Mouse (Mus musculus): Measurements from ENCODE around the gene Ankrd13a.

Gene Ankrd13a

GRCm38 (mm10) chr5:114799848-114800247 is 25.4 kb downstream of the Ankrd13a start:
- DNase-seq (ENCODE audit: low read depth) = no peak

GRCm38 (mm10) chr5:114801049-114801448 is 26.6 kb downstream of the Ankrd13a start:
- DNase-seq (ENCODE audit: low read depth) = no peak

- no peak for DNase-seq (ENCODE audit: low read depth)
Observed at GRCm38 (mm10) chr5:114801841-114802240, 27.4 kb downstream of the Ankrd13a start.

GRCm38 (mm10) chr5:114803231-114803630 is 28.8 kb downstream of the Ankrd13a start:
- DNase-seq (ENCODE audit: low read depth) = no peak

- no peak for DNase-seq (ENCODE audit: low read depth)
Observed at GRCm38 (mm10) chr5:114804335-114804734, 29.9 kb downstream of the Ankrd13a start.

DNA sequence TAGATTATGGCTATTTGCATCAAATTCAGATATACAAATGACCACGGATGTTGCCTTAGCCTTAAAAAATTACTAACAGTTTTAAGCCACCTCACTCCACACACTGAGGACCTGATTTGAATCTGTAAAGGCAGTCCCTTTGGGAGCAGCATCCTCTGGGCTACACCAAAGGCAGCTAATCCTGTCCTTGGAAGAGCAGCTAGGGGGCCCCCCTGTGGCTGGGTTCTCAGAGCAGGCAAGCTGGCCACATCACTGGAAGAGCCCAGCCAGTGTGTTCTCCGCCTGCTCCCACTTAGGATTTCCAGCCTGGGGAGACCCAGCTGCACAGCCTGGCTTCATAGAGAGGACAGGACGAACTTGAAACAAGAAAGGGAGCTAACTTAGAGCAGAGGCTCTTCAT is 30.5 kb downstream of the Ankrd13a start:
- DNase-seq (ENCODE audit: low read depth) = no peak

GRCm38 (mm10) chr5:114805436-114806350 is 31.2 kb downstream of the Ankrd13a start:
- no peak for DNase-seq (ENCODE audit: low read depth)

- DNase-seq (ENCODE audit: low read depth) = no peak
Observed at GRCm38 (mm10) chr5:114806636-114807035, 32.2 kb downstream of the Ankrd13a start.

- no peak for DNase-seq (ENCODE audit: low read depth)
Observed at GRCm38 (mm10) chr5:114807063-114807462, 32.6 kb downstream of the Ankrd13a start.

- DNase-seq (ENCODE audit: low read depth) = peak; percentile 19
Observed at GRCm38 (mm10) chr5:114807468-114807867, 33.0 kb downstream of the Ankrd13a start.

DNA sequence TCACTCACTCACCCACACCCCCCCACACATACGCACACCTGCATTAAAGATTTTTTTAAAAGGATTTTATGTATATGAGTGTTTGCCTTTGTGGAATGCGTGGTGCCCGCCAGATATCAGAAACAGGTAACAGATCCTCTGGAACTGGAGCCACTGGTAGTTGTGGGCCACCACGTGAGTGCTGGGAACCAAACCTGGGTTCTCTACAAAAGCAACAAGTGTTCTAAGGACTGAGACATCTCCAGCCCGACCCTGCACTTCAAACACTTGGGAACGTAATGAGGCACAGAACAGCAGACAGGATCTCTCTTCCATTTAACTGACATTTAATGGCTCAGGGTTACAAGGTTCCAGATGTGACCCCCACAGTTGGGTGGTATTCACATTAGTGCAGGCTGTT is 33.4 kb downstream of the Ankrd13a start:
- no peak for DNase-seq (ENCODE audit: low read depth)

DNA sequence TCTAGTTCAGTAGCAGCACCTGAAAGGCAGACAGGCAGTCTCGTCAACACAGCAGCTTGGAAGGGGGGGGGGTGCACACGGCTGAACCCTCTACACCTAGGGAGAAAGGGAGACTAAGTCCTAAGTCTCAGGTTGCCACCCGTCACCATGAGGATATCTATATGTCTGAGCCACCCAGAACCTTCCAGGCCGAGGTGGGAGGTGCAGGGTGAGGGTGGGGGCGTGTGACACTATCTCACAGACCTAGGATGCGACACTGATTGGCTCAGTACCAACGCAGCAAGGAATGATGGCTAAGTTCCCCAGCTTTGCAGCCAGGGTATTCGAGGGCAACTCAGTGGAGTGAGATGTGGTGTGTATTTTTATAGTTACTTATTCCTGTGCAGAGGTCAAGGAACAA is 33.9 kb downstream of the Ankrd13a start:
- no peak for DNase-seq (ENCODE audit: low read depth)

GRCm38 (mm10) chr5:114809181-114809756 is 34.8 kb downstream of the Ankrd13a start:
- DNase-seq (ENCODE audit: low read depth) = no peak

- DNase-seq (ENCODE audit: low read depth) = no peak
Observed at GRCm38 (mm10) chr5:114809826-114810225, 35.3 kb downstream of the Ankrd13a start.

DNA sequence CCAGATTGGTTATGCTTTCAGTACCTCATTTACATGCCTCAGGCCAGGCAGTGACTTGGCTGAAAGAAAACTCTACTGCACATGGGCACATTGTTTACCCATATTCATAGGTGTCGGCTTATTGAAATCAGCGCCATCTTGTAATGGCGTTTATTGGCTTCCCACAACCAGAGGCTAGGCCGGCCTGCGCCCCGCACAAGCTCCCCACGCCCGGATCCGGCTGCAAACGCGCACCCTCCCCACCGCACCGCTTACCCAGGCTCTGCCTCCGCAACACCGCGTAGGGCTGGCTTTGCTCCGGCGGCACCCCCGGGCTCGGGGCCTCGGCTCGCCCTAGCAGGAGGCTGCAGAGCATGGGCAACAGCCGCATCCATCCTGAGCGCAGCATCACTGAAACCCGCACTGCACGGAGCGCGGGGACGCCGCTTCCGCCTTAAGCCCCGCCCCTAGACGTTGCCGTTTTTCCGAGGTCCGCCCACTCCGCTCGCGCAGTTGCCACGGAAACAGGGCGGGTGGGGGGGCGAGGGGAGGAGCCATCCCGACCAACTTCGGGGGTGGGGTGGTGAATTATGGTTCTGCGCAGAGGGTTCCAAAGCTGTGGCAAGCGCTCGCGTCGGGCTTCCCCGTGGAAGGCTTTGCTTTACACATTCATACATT is 39.2 kb downstream of the Ankrd13a start:
- peak; percentile 43 for DNase-seq (ENCODE audit: low read depth)

DNA sequence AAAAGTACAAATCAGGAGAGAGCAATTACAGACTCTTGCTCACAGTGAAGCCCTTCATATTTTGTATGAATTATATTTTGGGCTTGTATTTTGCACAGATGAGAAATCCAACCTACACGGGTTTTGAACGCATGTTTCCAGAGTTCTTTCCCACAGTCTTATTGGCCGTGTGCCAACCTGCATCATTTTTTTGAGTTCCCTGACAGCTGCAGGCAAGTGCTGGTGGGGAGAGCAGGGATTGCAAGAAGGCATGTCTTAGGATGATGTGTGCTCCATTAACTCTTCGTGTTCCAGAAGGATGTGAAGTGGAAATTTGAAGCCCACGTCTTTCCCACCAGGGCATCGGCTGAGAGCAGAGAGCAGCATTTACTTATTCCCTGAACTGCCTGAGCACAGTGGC is 42.1 kb downstream of the Ankrd13a start:
- no peak for DNase-seq (ENCODE audit: low read depth)

DNA sequence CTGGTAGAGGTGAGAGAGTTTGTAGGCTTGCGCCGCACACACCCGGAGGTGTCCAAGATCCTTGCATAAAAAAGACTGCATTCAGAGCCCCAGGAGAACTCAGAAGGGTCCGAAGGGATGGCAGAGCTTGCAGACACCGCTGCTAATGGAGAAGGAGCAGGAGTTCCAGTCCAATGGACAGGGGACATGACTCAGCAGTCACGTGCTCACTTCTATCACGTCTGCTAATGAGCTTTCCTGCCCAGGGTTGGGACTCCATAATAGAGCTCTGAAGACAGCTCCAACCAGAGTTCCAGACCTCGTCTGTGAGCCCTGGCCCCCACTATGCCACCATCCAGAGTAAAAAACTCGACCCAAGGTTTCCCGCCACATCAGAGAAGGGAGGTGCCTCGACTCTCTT is 43.6 kb downstream of the Ankrd13a start:
- no peak for DNase-seq (ENCODE audit: low read depth)

- peak; percentile 26 for DNase-seq (ENCODE audit: low read depth)
Observed at GRCm38 (mm10) chr5:114822796-114823688, 48.6 kb downstream of the Ankrd13a start, which contains the start of gene 1500011B03Rik. TSS of gene 1500011B03Rik (minus strand) at chr5:114823468.

GRCm38 (mm10) chr5:114824197-114824596 is 49.7 kb downstream of the Ankrd13a start:
- DNase-seq (ENCODE audit: low read depth) = peak; percentile 24

- DNase-seq (ENCODE audit: low read depth) = no peak
Observed at GRCm38 (mm10) chr5:114825978-114826691, 51.7 kb downstream of the Ankrd13a start.

- no peak for DNase-seq (ENCODE audit: low read depth)
Observed at GRCm38 (mm10) chr5:114827427-114827826, 53.0 kb downstream of the Ankrd13a start.
